Mouse (Mus musculus): ENCODE results near the gene Mgme1. TPM values are rescaled to one million over a fixed set of nuclear protein-coding genes. Genes with fewer than 3 reads are reported as not detected.

The Mgme1 gene
- total RNA-seq, 2 experiments from 2014 or later: 6.3 to 6.6 TPM

GRCm38 (mm10) chr2:144262837-144263236 is 7.6 kb upstream of the Mgme1 start:
- no peak for DNase-seq (ENCODE audit: low spot score in 2 of 2)

DNA sequence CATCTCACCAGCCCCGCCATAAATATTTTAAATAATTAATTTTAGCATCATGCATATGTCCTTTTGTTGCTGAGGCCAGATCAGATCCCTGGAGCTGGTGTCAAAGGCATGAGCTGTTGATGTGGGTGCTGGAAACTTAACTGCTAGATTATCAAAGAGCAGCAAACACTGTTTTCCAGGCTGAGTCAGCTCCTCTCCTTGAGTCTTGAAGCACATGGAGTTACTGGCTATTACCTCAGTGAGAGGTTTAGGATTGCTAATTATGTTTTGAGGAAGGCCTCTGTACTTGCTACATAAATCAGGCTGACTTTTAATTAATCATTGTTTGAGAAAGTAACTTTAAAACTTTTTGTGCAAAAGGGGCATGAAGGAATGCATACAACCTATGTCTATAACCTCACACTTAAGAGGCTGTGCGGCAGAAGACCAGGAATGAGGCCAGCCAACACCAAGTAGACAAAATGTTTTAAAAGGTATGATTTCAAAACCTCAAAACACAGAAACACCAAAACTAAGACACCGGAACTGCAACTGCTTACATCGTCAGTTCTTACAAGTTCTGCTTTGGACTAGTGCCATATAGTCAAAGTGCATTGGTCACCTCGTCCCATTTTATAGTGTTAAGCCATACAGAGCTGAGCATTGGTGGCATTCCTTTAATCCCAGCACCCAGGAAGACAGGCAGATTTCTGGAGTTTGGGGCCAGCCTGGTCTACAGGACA is 5.9 kb upstream of the Mgme1 start:
- no peak for DNase-seq (ENCODE audit: low spot score in 2 of 2)

DNA sequence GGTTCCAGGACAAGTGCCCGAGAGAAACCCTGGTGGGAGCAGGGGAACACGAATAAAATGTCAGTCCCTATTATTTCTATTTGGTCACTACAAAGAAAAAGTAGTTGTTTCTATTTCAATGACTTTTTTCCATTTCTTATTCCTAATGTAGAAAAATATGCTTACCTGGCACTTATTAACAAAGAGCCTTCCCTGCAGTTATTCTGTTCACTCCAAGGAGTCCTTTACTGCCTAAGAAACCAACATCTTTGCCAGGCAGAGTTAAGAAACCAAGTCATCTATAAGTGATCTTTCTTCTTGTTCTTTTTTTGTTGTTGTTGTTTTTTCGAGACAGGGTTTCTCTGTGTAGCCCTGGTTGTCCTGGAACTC is 5.4 kb upstream of the Mgme1 start:
- DNase-seq (ENCODE audit: low spot score in 2 of 2): no peak

GRCm38 (mm10) chr2:144265916-144266683 is 4.4 kb upstream of the Mgme1 start:
- DNase-seq (ENCODE audit: low spot score in 2 of 2): no peak

- DNase-seq (ENCODE audit: low spot score in 2 of 2): no peak
Observed at GRCm38 (mm10) chr2:144267004-144267730, 3.3 kb upstream of the Mgme1 start.

DNA sequence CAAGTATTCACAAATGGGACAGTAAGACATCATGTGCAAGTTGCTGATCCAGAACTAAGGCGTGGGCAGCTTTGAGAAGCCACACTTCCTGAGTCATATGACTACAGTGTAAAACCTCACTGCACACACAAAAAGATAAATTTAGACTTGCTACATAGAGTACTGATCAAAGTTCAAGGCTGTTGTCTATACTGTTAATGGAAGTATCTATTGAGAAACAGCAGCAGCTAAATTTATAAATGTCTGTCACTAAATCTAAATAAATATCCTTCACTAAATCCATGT is 2.8 kb upstream of the Mgme1 start:
- no peak for DNase-seq (ENCODE audit: low spot score in 2 of 2)

DNA sequence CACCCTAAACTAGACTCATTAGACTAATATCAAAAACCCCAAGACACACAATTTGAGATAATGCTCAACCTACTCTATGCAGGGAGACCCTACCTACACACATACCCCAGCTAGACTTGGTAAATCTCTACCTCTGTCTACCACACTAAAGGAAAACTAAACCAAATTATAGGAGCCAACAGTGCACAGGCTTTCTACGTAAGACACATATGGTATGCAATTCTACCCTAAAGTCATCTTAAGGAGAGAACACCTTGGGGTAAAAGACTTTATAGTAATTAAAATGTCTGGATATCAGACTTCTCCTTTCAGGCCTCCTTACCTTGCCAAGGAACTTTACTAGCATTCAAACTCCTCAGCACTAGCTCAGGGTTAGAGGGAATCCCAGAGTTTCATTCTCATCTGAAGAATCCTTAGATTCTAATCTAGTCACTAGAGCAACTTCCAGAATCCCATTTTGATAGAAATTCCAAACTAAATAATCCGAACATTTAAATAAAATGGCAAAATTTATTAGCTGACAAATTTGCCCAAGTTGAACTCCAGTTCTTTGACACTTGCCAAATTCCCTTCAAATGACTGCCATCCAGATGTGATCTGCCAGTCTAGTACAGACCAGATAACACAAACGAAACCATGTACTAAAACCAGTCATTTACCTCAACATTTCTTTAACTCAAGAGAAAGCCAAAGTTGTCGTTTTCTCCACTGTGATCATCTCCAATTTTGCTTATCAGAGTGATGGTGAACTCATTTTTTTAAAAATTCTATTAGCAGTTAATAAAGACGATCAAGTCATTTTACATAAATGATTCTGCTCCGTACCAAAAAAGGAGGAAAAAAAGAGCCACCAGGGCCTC is 1.8 kb upstream of the Mgme1 start:
- DNase-seq (ENCODE audit: low spot score in 2 of 2): no peak

DNA sequence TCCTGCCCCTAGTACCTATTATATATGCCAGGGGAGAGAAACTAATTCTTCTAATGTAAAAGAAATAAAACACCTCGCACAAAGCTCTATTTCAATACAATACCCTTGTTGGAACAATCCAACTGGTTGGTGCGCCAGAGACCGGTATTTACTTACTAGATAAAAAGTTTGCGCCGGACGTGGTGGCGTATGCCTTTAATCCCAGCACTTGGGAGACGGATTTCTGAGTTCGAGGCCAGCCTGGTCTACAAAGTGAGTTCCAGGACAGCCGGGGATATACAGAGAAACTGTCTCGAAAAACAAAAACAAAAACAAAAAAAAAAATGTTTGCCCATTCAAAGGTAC is 1.2 kb upstream of the Mgme1 start:
- DNase-seq (ENCODE audit: low spot score in 2 of 2): no peak

GRCm38 (mm10) chr2:144269679-144270475 is 586 bp upstream of the Mgme1 start:
- no peak for DNase-seq (ENCODE audit: low spot score in 2 of 2)

- no peak for DNase-seq (ENCODE audit: low spot score in 2 of 2)
Observed at GRCm38 (mm10) chr2:144272088-144272487, 1.6 kb downstream of the Mgme1 start.

- DNase-seq (ENCODE audit: low spot score in 2 of 2): no peak
Observed at GRCm38 (mm10) chr2:144274741-144275140, 4.3 kb downstream of the Mgme1 start.

GRCm38 (mm10) chr2:144276885-144277284 is 6.4 kb downstream of the Mgme1 start:
- no peak for DNase-seq (ENCODE audit: low spot score in 2 of 2)

DNA sequence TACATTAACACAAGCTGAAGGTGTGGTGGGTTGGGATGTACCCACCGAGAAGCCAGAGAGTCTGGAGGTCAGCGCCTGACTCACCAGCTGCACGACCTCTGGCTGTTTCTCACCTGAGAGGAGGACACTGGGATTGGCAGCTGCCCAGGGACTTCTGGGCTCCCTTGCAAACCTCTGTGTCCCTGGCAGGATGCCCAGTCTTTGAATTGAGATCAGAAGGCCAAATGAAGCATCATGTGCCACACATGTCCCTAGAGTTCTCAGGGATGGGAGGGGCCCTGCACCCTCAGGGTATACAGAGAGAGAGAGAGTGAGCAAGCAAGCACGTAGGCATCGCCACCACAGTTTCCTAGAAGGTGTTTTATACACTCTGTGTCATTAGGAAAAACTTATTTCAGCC is 9.3 kb downstream of the Mgme1 start:
- DNase-seq (ENCODE audit: low spot score in 2 of 2): no peak

DNA sequence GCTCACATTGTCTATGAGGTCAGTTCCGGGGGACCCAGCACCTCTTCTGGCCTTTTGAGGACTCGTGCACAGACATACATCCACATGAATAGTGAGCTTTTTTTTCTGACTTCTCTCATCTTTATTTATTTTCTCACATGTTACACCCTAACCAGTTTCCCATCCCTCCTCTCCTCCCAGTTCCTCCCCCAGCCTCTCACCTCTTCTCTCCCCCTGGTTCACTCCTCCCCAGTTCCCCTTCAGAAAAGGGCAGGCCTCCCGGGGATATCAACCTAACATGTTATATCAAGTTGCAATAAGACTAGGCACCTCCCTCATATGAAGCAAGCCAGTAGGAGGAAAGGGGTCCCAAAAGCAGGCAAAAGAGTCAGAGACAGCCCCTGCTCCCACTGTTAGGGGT is 10.1 kb downstream of the Mgme1 start:
- no peak for DNase-seq (ENCODE audit: low spot score in 2 of 2)

GRCm38 (mm10) chr2:144281417-144281816 is 11.0 kb downstream of the Mgme1 start:
- DNase-seq (ENCODE audit: low spot score in 2 of 2): no peak

GRCm38 (mm10) chr2:144290321-144290720 is 19.9 kb downstream of the Mgme1 start:
- no peak for DNase-seq (ENCODE audit: low spot score in 2 of 2)

- DNase-seq (ENCODE audit: low spot score in 2 of 2): no peak
Observed at GRCm38 (mm10) chr2:144291600-144292305, 21.3 kb downstream of the Mgme1 start.

- DNase-seq (ENCODE audit: low spot score in 2 of 2): no peak
Observed at GRCm38 (mm10) chr2:144295145-144295735, 24.8 kb downstream of the Mgme1 start.
